Mouse (Mus musculus) small intestine, adult 2 months (tissue): ENCODE measurements around the gene Synpo2. TPM values are rescaled to one million over a fixed set of nuclear protein-coding genes. Genes with fewer than 3 reads are reported as not detected.
A peak's percentile ranks its signal among the peaks of the same experiment; 100 is the strongest.

Experiments
- H3K27ac ChIP-seq: fragments of 200-500 bp; 2 replicates; pipeline ENCODE4 v1.5.1; 2012; ENCODE audit warnings: low read depth, low read length, control low read depth, inconsistent platforms; ENCODE audit not compliant: insufficient read depth
- H3K27me3 ChIP-seq: fragments of 200-500 bp; 2 replicates; pipeline ENCODE4 v1.6.1; 2012; ENCODE audit warnings: mild to moderate bottlenecking, moderate library complexity, low read length, inconsistent platforms; ENCODE audit not compliant: control insufficient read depth, insufficient read depth
- H3K36me3 ChIP-seq: fragments of 200-500 bp; 2 replicates; pipeline ENCODE4 v1.6.1; 2012; ENCODE audit warnings: mild to moderate bottlenecking, low read length, control low read depth, inconsistent platforms; ENCODE audit not compliant: control insufficient read depth, insufficient read depth
- H3K4me1 ChIP-seq: fragments of 200-500 bp; 2 replicates; pipeline ENCODE4 v1.6.1; 2012; ENCODE audit warnings: low read length, inconsistent platforms, mixed read lengths; ENCODE audit not compliant: control insufficient read depth, insufficient read depth, insufficient read length
- H3K4me3 ChIP-seq: fragments of 200-500 bp; 2 replicates; pipeline ENCODE4 v1.5.1; 2012; ENCODE audit warnings: low read depth, mild to moderate bottlenecking, control low read depth, inconsistent platforms, low read length, moderate library complexity
- CTCF ChIP-seq: fragments of 200-500 bp; IDR thresholded peaks from 2 replicates; pipeline ENCODE4 v1.5.1; 2012; ENCODE audit warnings: low read depth, mild to moderate bottlenecking, control low read depth, inconsistent platforms, low read length, moderate library complexity, mixed read lengths; ENCODE audit not compliant: insufficient replicate concordance, insufficient read length; ENCODE audit errors: extremely low read depth
- POLR2A ChIP-seq: fragments of 200-500 bp; IDR thresholded peaks from 2 replicates; pipeline ENCODE4 v1.6.1; 2012; ENCODE audit warnings: low read depth, mild to moderate bottlenecking, control low read depth, inconsistent platforms, low read length, moderate library complexity
- WGBS: fragments of 180-500 bp; shearing (Covaris S2); methylation state at CpG from one replicate; pipeline ENCODE4 v1.1.7; 2018; 5-methylcytosine and 5-hydroxymethylcytosine counted together
- polyA plus RNA-seq: library from polyadenylated mRNA; depleted of rRNA; stranded (reverse); fragments of >200 nt; gene quantifications from 2 replicates; pipeline ENCODE4 v1.2.3, GENCODE M21; 2012

Gene Synpo2
- polyA plus RNA-seq, 1 experiment, result 7.6 TPM

DNA sequence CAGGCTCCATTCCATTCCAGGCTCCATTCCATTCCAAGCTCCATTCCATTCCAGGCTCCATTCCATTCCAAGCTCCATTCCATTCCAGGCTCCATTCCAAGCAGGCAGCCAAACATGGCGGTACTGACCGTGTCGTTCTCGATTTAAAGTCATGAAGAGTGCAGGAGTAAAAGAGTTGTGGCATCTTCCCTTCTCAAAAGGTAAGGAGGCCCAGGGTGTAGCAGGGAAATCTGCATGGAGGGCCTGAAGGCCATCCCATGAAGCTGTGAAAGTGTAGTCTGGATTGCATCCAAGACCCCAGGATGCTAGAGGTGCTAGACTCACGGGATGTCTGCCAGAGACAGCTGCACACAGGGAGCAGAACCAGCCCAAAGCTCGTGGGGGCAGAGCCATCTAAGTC is 28.8 kb upstream of the Synpo2 start:
- H3K27me3 ChIP-seq, result no peaks in the 10 kb centered on the region
- TF ChIP-seq POLR2A, result no peak
- no peak for TF ChIP-seq CTCF
- H3K4me1 ChIP-seq, result peaks cover 2% of the 10 kb centered on the region; the same call in 1 of the 2 replicates
- peaks cover 3% of the 10 kb centered on the region for H3K36me3 ChIP-seq
- WGBS, result 45% methylated on average over 6 of the region's 6 CpGs
- peak overlapping the region; percentile 54 for H3K4me3 ChIP-seq
- peak overlapping the region; percentile 56 for H3K27ac ChIP-seq

DNA sequence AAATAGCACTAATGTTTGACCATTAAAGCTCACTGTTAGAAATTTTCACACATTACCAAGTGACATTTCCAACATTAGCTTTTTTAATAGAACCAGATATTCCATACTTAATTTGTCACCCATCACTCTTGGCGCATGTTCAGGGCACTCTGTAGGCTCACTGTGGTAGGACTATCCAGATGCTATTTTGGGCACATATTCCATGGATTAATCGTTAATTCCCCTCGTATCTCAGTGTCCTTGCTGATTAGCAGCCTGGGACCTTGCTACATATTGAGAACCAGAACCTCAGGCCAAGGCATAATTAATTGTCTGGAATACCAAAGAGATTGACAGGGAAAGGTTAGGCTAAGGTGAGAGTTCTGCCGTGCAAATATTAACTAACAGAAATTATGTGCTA is 22.8 kb upstream of the Synpo2 start:
- Histone ChIP-seq H3K4me1 (no peaks in the 10 kb centered on the region), H3K27ac (no peak overlapping the region), H3K4me3 (no peak overlapping the region), H3K27me3 (no peaks in the 10 kb centered on the region), H3K36me3 (no peaks in the 10 kb centered on the region)
- WGBS, result 65% methylated on average over 4 of the region's 4 CpGs
- TF ChIP-seq POLR2A (no peak), CTCF (no peak)

DNA sequence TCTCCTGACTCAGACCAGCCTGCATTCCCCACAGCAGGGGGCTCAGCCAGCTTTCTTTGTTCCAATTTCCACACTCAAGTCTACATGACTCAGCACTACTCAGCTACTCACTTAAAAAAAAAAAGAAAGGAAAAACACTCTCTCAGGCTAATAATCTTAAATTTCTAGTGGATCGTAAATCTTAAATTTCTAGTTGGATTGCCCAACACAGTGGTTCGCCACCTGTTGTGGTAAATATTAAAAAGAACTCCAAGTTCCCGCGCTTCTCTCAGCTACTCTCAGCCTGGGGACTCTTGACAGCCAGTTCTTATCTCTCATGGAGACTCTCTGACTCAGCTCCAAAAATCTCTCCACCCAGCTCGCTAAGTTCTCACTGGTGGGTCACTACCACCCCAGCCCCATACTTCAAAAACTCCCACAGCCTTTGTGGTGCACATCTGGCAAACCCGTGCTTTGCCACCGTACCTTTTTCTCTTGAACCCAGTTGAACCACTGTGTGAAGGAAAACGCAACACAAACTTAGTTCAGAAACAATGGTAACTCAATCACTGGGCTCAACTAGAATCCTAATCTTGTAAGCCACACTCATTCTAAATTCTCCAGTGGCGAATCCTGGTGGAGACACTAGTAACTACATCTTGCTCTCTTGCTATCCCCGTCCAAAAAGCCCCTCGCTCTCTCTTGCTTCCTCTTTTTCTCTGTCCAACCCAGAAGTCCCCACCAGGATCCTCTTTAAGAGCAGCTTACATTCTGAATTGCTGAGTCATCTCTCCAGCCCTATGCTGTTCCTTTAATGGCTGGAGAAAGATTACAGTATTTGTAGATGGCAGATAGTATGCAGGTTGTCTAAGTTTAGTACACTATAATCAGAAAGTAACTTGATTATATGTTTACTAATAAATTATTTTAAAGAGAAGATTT is 20.5 kb upstream of the Synpo2 start:
- TF ChIP-seq CTCF (no peak), POLR2A (no peak)
- Histone ChIP-seq H3K27ac (no peak overlapping the region), H3K4me1 (no peaks in the 10 kb centered on the region), H3K27me3 (no peaks in the 10 kb centered on the region), H3K4me3 (no peak overlapping the region), H3K36me3 (no peaks in the 10 kb centered on the region)
- WGBS, result 67% methylated on average over 11 of the region's 11 CpGs

DNA sequence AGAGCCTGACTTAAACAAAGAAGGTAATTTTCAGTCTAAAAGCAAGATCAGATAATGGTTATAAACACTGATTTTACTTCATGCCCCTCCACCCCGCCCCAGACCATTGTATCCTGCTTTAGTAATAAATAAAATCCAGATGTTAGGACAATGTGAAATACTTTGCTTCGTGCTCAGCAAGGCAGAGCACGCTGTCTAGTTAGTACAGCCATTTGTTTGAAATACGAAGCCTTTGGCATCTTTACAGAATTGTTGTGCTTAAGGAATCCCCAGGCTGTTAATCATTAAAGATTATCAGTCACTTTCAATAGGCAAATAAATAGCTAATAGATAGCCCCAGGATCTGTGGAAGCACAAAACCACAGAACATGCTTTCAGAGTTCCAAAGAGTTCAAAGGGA is 9.7 kb upstream of the Synpo2 start:
- 23% methylated on average over 4 of the region's 4 CpGs for WGBS
- no peak overlapping the region for H3K4me3 ChIP-seq
- H3K27me3 ChIP-seq, result no peaks in the 10 kb centered on the region
- no peaks in the 10 kb centered on the region for H3K4me1 ChIP-seq
- TF ChIP-seq CTCF (no peak), POLR2A (no peak)
- H3K27ac ChIP-seq, result no peak overlapping the region
- no peaks in the 10 kb centered on the region for H3K36me3 ChIP-seq

DNA sequence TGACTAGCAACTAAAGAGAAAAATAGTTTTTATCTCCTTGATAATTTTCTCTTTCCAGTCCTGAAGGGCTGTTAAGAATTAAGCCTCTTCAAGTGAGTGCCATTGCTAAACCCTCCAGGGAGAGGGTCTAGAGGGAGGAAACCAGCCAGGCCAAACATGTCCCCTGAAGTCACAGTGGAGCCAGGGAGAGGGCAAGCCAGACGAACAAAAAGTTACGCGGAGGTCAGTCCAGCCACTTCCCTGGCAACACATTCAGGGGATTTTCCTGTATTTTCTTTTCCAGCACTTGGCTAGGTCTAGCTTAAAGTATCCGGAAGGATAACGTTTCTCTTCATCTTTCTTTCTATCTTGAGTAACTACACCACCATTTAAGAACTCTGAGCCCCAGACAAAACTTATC is 8.4 kb upstream of the Synpo2 start:
- no peaks in the 10 kb centered on the region for H3K27me3 ChIP-seq
- H3K4me1 ChIP-seq, result no peaks in the 10 kb centered on the region
- H3K4me3 ChIP-seq, result no peak overlapping the region
- H3K36me3 ChIP-seq, result no peaks in the 10 kb centered on the region
- WGBS, result 72% methylated on average over 5 of the region's 5 CpGs
- TF ChIP-seq POLR2A, result no peak
- TF ChIP-seq CTCF, result no peak
- H3K27ac ChIP-seq, result no peak overlapping the region

DNA sequence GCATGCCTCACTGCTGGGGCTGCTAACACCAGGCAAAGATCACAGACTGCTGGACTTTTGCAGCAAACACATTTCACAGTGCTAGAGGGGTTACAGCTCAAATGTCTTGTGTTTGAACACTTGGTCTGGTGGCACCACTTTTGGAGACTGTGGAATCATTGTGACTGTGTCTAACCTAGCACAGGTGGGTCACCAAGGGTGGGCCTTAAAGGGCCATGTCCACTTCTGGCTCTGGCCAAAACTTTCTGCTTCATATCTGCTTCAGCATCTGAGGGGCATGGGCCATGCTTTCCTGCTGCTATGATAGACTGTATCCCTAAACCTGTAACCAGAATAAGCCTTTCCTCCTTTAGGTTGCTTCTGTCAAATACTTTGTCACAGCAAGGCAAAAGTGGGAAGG is 1.5 kb upstream of the Synpo2 start:
- Histone ChIP-seq H3K4me3 (no peak overlapping the region), H3K27me3 (no peaks in the 10 kb centered on the region), H3K4me1 (no peaks in the 10 kb centered on the region), H3K36me3 (no peaks in the 10 kb centered on the region), H3K27ac (no peak overlapping the region)
- TF ChIP-seq POLR2A (no peak), CTCF (no peak)

DNA sequence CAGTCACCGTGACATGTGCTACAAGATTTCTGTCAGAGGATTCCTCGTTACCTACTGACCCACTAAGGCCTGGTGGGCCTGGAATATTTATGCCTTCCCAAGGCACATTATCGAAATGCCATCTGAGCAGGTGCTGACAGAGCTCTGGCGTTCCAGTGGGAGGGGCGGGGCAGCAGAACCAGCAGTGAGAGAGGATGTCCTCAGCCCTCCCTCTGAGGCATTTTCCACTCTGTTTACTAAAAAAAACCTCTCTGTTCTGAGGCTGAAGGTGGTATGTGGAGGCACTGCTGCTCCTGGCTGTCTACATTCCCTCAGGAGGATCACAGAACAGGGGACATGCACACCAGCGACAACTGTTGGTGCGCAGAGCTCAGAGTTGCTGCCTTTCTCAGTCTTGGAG is 1.1 kb upstream of the Synpo2 start:
- TF ChIP-seq POLR2A (no peak), CTCF (no peak)
- no peak overlapping the region for H3K27ac ChIP-seq
- H3K4me1 ChIP-seq, result no peaks in the 10 kb centered on the region
- H3K36me3 ChIP-seq, result no peaks in the 10 kb centered on the region
- H3K4me3 ChIP-seq, result no peak overlapping the region
- no peaks in the 10 kb centered on the region for H3K27me3 ChIP-seq
- WGBS, result 49% methylated on average over 7 of the region's 7 CpGs

DNA sequence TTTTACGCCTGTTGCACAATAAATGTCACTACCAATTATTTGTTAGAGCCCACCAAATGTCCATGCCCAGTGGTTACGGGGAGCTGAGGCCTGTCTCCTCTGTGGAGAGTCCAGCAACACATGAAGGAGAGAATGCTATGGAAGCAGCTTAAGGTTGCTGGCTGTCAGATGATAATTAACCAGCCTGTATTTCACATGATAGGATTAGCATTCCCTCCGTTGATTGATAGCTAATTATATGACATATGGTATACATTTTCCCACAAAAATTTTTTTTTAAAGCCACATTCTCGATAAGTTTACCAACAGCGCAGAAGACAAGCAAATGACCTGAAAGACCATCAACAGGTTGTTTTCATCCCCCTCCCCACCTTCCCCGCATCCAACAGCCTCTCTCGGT is 454 bp downstream of the Synpo2 start:
- WGBS, result 44% methylated on average over 7 of the region's 7 CpGs
- Histone ChIP-seq H3K27ac (no peak overlapping the region), H3K4me1 (no peaks in the 10 kb centered on the region), H3K36me3 (no peaks in the 10 kb centered on the region), H3K4me3 (peak overlapping the region; percentile 66), H3K27me3 (no peaks in the 10 kb centered on the region)
- TF ChIP-seq CTCF, result no peak
- no peak for TF ChIP-seq POLR2A
